Mouse (Mus musculus): ENCODE measurements around the gene Gm49416. TPM values are rescaled to one million over a fixed set of nuclear protein-coding genes. Genes with fewer than 3 reads are reported as not detected.
"Not testable (repeated sequence)": the region's sequence is repeated elsewhere in the genome, so short reads cannot be mapped to it uniquely, and the experiment has no call there.

Gm49416 gene
- 0.10 TPM in 1 of 2 replicates, not detected in the other for polyA plus RNA-seq (2012; rRNA removed)

DNA sequence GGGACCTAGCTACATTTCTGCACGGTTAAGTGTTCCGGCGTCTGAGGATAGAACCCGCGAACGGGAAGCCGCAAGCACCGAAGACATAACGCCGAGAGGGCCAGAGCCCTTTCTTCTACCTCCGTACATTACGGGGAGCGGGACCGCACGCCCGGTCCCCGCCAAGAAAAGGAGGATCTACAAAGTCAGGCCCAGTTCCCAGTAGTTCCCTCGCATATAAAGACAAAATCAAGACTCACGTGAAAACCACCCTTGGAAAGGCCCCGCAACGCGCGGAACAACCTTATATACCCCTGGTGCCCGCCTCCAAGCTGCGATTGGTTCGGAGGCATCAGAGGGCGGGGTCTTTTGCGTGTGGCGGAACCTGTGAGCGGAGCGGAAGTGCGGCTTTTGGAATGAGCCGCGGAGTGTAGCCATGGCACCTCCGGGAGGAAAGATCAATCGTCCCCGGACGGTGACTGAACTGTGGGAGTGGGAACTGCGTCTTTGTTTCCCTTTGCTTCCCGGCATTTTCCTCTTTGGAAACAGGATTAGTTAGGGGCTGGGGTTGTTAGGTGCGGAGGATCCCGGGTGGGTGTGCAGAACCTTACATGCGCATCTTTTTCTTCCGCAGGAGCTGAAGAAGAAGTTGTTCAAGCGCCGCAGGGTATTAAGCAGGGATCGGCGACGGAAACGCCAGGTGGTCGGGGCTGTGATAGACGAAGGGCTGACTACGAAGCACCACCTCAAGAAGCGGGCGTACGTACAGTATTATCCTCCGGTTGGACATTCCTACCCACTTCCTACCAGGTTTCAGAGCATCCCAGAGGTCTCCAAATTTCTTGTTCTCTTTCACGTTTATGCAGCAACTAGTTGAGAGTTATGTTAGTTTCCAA is at the start of gene Gm49416, which contains the start of gene 1810009A15Rik:
Gene Gm49416 (plus strand): TSS at position 416 of the 875 bp plus-strand sequence.
Gene 1810009A15Rik (plus strand): TSS at position 343 of the 875 bp plus-strand sequence.
- DNase-seq (ENCODE audit: low spot score) = peak; percentile 84

DNA sequence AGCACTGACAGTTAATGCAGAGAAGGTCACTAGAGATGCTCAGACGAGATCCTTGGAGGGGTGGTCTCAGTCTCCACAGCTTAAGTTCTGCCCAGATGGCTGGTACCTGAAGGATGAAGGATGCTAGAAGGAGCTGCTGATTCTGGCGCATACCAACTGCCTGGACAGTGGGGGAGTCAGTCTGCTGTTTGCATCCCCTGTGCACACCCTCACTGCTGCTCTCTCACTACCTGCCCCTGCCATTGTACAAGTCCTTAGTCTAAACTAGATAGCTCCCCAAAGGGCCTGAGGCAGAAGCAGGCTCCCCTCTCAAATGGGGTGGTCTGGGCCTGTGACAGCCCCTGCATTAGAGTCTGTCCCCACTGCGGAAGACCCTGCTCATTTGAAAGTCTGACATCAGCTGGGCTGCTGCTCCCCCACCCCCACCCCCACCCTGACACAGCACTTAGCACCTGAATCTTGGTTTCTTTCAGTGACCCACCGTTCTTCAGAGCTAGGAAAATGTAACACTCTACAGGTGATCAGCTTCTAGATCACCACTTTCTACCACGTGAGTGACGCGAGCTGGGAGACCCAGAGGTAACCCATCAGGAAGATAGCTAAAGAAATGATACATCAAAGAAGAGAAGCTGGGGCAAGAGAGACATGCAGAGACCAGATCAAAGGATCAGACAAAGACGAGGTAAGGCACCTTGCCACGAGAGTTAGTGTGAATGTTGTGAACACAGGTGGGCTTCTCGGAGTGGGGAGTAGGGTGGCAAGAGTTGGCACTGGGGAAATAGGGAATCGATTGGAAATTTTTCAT is 49.4 kb upstream of the Gm49416 start, which contains the start of gene Gng3:
Gene Gng3 (minus strand): TSS at position 92 of the 805 bp plus-strand sequence.
- DNase-seq (ENCODE audit: low spot score) = no peak

DNA sequence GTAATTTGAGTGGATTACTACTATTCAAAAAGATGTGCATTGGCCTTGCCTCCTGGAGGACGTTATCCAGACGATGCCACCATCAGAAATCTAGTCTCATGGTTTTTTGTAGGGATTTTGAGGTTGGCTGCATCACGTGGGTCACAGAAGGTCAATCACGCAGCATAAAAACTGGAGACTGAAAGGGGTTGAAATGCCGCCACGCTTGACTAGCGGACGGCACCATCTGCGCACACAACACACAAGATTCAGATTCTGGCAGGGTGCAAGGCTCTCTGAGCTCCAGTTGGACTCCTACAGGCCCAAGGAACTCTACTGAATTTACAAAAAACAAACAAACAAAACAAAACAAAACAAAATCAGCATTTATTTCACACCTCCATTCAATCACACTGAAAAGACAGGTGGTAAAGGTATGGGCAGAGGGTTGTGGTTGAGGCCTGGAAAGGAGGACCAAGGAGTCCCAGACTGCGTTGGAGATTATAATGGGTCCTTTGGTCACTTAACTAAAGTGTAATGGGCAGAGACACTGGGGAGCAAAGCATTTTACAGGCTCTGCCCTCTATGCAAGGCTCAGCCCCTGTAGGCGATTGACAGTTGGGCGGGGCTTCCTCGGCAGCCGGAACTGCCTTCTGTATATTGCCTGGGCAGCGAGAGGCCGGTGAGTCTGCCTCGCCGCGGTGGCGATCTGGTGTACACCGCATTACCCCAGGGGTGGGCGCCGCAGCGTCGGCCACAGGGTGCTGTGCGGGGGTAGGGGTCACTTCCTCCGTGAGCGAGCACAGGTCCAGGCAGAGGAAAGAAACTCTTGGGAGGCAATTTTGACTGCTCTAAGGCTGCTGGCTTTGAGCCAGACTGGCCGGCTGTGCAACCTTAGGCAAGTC is 48.6 kb upstream of the Gm49416 start:
- peak; percentile 68 for DNase-seq (ENCODE audit: low spot score)

DNA sequence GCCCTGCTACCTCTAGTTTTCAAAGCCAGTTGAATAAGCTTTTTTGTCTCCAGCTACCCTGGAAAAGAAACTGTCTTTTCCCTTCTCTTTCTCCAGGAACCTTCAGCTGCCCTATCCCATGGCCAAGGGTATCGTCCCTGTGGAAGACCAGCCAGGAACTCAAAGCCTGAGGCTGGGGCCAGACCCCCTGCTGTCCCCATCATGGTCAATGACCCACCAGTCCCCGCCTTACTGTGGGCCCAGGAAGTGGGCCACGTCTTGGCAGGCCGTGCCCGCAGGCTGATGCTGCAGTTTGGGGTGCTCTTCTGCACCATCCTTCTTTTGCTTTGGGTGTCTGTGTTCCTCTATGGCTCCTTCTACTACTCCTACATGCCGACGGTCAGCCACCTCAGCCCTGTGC is 47.7 kb upstream of the Gm49416 start:
- no peak for DNase-seq (ENCODE audit: low spot score)

DNA sequence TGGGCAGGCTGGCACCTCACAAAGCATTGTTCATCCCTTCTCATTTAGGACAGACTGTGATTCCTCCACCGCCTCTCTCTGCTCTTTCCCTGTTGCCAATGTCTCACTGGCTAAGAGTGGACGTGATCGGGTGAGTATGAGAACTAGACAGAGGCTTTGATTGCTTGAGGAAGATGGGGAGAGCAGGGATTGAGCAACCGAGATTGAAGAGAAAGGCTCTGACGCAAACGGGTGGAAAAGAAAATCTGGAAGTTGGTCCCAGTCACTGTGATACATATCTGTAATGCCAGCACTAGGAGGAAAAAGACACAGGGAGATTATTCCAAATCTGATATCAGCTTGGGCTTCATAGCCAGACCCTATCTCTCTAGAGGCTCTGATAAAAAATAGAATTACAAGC is 45.8 kb upstream of the Gm49416 start:
- no peak for DNase-seq (ENCODE audit: low spot score)

DNA sequence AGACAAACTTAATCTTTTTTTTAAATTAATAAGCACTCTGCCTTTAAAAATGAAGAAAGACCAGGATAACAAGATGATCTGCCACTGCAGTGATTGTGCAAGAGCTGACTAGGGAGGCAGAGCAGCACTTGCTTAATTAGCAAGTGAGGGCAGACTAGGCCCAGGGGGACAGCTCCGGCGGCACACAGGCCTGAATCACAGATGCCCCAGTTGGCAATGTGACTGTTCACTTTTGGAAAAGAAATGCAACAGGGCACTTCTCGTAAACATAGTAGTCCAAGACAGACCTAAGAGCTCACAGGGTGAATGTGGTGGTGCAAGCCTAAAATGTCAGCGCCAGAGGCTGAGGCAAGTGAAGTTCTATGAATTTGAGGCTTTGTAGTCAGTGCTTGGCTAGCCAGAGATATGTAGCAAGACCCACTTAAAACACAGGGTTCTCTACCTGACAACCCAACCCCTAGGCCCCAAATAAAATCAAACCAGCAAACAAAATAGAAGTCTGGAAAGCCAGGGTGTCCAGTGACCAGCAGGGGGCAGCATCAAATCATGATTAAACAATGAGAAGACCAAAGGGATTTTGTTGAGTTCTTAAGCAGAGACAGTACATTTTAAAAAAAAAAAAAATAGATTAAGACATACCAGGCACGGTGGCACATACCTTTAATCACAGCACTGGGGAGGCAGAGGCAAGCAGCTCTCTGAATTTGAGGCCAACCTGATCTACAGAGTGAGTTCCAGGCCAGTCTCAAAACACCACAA is 44.2 kb upstream of the Gm49416 start:
- no peak for DNase-seq (ENCODE audit: low spot score)

DNA sequence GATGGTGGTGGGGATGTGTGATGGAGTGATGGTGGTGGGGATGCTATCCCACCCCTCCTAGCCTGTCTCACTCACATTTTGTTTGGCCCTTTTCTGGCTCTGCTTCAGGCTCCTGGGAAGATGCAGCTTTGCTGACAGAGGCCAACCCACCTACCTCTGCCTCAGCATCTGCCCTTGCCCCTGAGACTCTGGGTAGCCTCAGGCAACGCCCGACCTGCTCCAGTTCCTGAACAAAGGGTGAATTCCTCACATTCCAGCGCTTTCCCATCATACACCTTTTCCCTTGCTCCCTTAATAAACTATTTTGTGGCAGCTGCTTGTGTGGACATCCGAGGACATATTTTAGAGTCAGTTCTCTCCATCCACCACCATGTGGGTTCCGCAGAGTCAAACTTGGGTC is 40.4 kb upstream of the Gm49416 start:
- no peak for DNase-seq (ENCODE audit: low spot score)

DNA sequence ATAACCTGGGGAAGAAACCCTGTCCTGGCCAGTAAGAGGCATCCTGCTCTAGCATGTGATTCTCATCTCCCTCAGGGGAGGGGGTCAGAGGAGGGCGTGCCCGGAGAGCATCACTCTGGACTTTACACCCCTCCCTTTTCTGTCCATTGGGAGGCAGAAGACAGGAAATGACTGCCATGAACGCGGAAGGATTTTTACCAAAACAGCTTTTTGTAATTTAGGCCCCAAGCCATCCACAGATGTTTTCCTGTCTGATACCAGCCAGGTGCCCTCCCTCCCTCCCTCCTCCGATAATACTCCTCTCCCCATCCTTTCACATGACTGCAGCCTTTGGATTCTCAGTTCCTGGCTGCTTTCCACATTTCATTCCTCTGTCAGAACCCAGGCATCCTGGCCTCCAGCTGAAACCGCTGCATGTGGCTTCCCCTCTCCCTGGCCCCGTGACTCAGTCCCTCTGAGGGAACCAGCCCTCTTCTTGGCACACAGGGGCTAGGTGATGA is 38.3 kb upstream of the Gm49416 start, which contains the start of gene Lrrn4cl:
Gene Lrrn4cl (plus strand): TSS at position 367 of the 500 bp plus-strand sequence.
- no peak for DNase-seq (ENCODE audit: low spot score)

DNA sequence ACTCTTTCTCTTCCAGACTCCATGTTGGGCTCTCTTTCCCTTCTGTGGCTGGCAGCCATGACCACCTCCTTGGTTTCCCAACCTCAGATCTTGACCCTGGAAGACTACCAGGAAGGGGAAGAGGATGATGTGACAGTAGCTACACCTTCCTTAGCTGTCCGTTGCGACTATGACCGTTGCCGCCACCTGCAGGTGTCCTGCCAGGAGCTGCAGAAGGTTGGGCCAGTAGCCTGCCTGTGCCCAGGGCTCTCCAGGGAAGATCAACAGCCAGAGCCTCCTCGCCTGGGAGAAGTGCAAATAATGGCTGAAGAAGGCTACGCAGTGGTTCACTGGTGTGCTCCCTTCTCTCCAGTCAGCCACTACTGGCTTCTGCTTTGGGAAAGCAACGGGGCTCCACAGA is 37.1 kb upstream of the Gm49416 start:
- DNase-seq (ENCODE audit: low spot score) = no peak

DNA sequence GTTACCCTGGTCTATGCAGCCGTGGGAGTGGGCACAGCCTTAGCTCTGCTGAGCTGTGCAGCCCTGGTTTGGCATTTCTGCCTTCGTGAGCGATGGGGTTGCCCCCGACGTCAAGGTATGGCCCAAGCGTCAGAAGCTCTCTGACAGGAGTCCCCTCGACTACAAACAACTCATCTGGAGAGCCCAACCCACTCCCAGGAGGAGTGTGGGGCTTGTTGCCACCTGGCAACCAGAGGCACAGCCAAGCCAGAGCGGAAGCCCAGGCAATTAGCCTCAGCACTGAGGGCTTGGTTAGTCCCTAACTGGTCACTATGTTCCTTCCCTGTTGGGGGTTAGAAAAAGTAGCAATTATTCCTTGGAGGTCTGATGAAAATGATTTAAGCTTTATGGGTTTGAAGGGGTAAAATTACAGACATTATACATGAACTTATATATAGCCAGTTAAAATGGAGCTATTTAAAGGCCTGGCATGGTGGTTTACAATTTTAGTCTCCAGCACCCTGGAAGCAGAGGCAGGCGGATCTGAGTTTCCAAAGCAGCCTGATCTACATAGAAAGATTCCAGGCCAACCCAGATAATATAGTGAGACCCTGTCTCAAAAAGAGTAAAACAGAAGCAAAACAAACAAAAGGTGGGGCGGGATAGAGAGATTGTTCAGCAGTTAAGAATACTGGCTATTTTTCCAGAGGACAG is 36.3 kb upstream of the Gm49416 start:
- no peak for DNase-seq (ENCODE audit: low spot score)

DNA sequence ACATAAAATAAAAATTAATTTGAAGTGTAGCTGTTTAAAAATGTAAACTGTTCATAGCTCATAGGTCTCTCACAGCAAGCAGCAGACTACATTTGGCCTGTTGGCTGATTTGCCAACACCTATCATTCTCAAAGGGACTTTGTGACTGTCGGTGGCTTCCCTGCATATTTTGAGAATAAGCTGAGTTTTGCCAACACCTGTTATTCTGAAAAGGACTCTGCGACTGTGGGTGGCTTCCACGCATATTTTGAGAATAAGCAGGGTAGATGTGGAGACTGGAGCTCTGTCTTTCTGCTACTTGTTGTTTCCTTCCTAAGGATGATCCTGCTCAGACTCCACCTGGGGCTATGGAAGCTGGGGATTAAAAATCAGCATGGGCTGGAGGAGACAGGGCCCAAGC is 35.6 kb upstream of the Gm49416 start:
- no peak for DNase-seq (ENCODE audit: low spot score)

DNA sequence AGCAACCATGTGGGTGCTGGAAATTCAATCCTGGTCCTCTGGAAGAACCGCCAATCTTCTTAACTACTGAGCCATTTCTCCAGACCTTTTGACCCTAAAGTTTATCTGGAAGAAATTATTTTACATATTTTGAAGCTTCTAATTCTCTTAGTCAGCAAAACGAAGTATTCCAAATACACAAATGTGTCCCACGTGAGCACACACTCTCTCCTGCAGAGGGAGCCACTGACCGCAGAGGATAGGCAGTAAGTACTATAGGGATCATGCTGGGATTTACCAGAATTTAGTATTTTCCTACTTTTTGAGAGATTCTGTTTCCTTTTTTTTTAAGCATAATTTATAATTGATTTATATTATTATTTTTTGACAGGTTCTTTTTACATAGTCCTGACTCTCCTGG is 31.0 kb upstream of the Gm49416 start:
- no peak for DNase-seq (ENCODE audit: low spot score)

DNA sequence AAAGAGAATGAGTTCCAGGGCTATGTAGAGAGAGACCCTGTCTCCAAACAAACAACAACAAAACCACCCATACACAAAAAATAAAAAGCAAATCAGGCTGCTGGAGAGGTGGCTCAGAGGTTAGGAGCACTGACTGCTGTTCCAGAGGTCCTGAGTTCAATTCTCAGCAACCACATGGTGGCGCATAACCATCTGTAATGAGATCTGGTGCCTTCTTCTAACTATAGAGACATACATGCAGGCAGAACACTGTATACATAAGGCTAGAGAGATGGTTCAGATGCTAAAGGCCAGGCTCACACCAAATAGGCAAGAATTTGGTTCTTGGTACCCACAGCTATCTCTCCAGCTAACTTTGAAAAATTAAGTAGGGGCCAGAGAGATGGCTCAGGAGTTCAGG is 29.7 kb upstream of the Gm49416 start:
- no peak for DNase-seq (ENCODE audit: low spot score)

DNA sequence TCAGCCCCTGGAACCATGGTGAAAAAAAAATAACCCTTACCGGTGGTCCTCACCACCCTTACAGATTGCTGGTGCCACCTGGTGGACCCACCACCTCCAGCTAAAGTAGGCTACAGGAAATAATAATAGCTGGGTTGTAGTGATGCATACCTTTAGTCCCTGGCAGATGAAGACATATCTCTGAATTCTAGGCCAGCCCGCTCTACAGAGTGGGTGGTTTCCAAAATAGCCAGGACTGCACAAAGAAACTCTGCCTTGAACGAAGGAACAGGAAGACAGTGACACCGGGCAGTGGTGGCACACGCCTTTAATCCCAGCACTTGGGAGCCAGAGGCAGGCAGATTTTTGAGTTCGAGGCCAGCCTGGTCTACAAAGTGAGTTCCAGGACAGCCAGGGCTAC is 24.5 kb upstream of the Gm49416 start:
- no peak for DNase-seq (ENCODE audit: low spot score)

DNA sequence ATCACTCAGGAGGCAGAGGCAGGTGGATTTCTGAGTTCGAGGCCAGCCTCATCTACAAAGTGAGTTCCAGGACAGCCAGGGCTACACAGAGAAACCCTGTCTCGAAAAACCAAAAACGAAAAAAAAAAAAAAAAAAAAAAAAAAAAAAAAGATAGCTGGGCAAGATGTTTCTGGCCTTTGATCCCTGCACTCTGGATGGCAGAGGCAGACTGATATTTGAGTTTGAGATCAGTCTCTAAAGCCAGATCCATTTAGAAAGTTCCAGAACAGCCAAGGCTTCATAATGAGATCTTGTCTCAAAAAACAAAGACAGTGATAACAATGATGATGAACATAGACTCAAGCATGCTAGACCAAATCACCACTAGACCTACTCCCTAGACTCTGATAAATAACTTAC is 18.3 kb upstream of the Gm49416 start:
- DNase-seq (ENCODE audit: low spot score) = not testable (repeated sequence)

DNA sequence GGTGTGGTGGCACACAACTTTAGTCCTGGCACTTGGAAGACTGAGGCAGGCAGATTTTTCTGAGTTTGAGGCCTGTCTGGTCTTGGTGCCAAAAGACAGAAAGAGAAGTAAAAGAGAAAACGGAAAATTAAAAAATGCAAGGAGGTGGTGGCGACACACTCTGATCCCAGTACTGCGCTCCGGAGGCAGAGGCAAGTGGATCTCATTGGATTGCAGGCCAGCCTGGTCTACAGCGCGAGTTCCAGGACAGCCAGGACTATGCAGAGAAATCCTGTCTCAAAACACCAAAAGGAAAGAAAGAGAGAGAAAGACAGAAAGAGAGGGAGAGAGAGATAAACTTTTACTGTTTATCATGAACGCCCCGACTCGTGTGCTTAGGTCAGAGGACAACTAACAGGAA is 17.9 kb upstream of the Gm49416 start:
- DNase-seq (ENCODE audit: low spot score) = no peak

DNA sequence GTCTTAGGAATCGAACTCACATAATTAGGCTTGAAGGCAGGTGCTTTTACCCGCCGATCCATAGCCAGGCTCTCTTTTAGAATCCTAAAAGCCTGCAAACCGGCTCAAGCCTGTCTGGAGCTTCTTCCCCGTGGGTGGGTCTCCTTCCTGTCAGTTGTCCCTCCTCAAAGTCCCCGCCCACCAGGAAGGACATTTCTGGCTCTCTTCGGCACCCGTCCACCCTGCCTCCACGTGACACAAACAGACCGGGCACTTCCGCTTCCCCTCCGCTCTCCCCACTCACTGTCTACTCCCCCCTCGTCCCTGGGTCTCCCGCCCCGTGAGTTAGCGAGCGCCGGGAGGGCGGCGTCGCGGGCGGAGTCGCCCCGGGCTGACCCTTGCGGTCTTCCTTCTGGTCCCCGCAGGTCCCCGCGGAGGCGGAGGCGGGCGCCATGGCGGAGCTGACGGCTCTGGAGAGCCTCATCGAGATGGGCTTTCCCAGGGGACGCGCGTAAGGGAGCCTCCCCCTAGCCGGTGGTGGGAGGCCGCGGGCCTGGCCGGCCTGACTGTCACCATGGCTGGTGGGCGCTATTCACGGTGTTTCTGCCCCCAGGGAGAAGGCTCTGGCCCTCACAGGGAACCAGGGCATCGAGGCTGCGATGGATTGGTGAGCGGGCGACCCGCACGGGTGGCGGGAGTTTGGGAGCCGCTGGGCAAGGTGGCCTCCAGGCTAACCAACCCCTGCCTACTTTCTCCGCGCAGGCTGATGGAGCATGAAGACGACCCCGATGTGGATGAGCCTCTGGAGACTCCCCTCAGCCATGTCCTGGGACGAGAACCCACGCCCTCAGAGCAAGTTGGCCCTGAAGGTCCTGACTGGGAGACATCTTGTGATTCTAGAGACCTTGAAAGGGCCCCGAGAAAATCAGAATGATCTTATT is 17.2 kb upstream of the Gm49416 start, which contains the start of gene Ubxn1:
Gene Ubxn1 (plus strand): TSS at position 230 of the 920 bp plus-strand sequence.
- DNase-seq (ENCODE audit: low spot score) = peak; percentile 96

DNA sequence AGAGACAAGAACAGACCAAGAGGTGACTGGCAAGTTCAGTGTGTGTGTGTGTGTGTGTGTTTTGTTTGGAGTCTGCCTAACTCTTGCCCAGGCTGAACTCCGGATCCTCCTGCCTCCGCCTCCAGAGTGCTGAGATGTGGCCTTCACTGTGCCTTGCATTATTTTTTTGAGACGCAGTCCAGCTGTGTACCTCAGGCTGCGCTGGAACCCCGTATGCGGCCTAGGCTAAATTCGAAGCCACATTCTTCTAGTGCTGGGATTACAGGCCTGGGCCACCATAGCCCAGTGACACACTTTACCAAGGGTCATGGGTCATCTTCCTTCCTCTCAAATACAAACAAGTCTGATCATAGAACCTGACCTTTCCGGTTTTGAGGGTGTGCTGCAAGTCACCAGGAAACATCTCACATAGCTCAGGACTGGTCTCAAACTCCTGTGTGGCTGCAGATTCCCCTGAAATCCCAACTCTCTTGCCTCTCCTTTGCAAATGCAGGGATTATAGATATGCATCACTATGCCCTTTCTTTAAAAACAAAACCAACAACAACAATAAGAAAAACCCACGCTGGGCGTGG is 16.4 kb upstream of the Gm49416 start:
- no peak for DNase-seq (ENCODE audit: low spot score)
